Mouse (Mus musculus) erythroid progenitor cell, adult 5-6 weeks (primary cell): ENCODE data around the gene Spsb4. TPM values are rescaled to one million over a fixed set of nuclear protein-coding genes. Genes with fewer than 3 reads are reported as not detected.

ENCODE experiments used
- ATAC-seq: replicated peaks from 2 replicates; pipeline ENCODE4 v1.8.0; 2016; ENCODE audit warnings: moderate number of reproducible peaks, mild to moderate bottlenecking, moderate TSS enrichment, inconsistent platforms; ENCODE audit not compliant: poor library complexity, low FRiP score, severe bottlenecking
- total RNA-seq, 2 experiments: library from RNA; stranded (forward) in 1 of 2; stranded (reverse) in 1 of 2; fragments of 150-400 nt in 1 of 2; fragments of 186-747, 209-891 nt in 1 of 2; gene quantifications; 2 replicates each; pipeline versions ENCODE4 v1.2.3 to v1.2.4; 2015 to 2017; ENCODE audit warnings: low replicate concordance in 2 of 2

Gene Spsb4
- total RNA-seq, 2 experiments from 2014 or later: 3.4 TPM; not detected in 1

DNA sequence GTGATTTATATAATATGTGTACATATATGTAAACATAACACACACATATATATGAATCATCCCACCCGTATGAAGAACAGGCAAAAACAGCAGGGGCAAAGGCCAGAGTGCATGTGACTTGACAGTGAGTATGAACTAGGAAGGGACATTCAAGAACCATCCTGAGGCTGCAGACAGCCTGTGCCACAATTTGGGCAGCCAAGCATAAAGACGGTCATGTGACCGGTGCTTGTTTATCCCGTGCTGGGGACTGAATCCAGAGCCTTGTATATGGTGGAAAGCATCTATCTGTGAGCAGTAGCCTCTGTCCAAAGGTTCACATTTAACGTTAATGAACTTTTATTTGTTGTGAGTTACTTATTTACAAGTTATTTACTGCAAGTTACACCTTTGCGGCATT lies 103.8 kb downstream of the Spsb4 start:
- no peak for ATAC-seq

DNA sequence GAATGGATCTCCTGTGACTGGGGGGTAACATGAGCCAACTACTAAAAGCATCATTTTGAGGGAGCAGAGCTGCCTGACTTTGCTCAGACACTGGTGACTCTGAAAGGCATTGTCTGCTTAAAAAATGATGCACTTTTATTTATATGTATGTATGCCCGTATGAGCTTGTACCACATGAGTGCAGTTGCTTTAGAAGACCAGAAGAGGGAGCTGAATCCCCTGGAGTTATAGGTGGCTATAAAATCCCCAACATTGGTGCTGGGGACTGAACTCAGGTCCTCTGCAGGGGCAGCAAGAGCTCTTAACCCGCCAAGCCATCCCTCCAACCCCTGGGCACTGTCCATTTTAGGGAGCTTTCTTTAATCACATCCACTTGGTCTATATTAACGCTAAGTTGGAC lies 104.6 kb downstream of the Spsb4 start:
- no peak for ATAC-seq

DNA sequence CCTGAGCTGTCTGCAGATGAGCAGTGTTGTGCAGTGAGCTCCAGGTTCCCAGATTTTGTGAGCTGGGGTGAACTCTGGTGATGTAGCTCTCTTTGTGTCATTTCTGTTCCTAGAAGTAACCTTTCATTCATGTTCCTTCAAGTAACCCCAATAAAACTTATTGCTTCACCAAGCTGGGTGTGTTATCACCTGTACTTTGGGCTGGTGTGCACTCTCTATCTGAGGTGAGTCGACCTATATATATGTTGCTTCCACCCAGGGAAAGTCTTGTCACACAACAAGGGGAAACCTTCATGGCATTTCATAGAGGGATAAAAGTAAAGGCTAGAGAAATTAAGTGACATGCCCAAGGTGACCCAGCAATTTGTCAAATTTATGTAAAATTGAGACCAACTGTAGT lies 109.1 kb downstream of the Spsb4 start:
- no peak for ATAC-seq

DNA sequence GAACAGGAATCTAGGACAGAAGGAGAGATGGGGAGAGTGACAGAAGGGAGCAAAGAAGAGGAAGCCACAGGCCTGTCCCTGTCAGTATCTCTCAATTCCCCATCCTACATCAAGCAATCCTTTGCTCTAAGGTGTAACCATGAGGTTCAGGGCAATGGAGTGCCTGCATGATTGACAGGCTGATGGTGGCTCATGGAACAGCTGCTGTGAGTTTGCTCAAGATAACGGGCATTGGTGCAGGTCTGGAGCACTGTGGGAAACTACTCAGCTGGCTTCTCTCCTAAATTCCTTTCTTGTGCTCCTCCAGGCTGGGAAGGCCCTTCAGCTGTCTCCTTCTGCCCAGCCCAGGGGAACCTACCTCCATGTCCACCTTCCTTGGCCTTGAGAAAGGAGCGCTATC lies 109.9 kb downstream of the Spsb4 start:
- no peak for ATAC-seq

DNA sequence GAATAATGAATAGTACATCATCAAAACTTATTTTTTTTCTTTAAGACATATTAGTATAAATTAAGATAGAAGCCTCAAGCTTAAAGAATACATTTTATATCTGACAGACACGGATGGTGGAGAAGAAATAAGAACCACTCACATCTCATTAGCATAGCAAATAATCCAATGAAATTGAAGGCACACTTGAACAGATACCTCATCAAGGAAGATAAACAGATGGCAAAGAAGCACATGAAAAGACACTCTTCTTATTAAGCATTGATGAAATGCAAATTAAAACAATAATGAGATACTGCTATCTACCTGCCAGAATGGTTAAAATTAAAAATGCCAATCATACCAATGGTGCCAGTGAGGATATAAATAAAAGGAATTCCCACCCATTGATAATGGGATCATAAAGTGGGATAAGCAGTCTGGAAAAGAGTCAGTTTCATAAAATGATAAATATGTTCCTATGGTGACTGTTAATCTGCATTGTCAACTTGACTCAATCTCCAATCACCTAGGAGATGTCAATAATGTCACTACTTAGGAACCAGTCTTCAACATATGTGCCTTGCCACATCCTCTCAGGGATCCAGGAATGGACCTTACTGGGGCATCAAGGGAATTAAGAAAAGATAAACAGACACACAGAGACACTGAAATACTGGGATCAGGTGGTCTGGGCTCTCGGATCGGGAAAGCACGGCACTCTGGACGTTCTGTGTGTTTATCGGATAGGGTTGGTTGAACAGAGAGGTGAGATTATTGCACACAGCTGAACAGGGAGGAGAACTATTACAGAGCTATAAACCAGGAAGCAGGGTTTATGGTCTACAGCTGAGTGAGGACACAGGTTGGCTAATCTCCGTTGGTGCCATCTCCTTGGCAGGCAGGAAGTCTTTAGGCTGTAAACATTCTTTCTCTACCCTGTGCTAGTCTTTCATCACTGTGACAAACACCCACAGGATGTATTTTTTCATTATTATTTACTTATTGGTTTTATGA lies 114.0 kb downstream of the Spsb4 start:
- no peak for ATAC-seq

DNA sequence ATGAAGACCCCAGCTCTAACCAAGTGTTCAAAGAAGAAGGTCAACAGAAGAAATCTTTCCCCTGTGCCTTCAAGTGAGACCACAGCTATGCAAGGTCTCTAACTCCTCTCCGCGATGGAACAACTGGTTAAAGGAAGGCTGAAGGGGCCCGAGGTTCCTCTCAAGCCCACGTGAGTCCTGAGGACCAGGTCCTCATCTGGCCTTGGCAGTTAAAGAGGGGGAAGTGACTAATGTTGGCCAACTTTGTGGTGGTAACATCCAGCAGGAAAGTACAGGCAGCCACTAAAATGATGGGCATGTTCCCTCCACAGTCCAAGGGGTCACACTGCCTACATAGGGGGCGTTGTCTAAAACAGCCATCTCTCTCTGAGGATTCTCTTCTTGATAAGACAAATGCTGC lies 118.9 kb downstream of the Spsb4 start:
- no peak for ATAC-seq

DNA sequence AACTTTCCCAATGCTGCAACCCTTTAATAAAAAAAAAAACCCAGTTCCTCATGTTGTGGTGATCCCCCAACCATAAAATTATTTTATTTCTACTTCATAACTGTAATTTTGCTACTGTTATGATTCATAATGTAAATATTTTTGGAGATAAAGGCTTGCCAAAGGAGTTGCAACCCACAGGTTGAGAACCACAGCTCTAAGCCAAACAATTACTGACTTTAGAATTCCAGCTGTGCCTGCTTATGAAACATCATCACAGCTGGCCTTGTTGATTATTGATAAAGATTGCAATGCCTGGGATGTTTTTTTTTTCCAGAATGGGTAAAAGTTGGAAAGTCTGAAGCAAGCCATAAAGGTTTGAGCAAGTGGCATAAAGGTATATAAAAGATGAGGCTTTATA lies 119.6 kb downstream of the Spsb4 start:
- ATAC-seq: no peak

DNA sequence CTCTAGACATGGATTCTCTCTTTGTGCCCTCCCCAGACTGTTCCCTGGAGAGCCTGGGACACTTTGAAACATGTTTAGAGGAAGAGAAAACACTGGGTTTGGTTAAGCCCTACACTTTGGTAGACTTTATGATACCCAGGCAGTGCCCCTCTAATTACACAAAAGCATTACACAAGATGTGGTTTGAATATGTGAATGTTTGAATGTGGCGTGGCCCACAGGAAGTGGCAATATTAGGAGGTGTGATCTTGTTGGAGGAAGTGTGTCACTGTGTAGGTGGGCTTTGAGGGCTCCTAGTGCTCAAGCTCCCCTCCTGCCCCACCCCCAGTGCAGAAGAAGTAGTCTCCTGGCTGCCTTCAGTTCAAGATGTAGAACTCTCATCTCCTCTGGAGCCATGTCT lies 122.0 kb downstream of the Spsb4 start:
- no peak for ATAC-seq

DNA sequence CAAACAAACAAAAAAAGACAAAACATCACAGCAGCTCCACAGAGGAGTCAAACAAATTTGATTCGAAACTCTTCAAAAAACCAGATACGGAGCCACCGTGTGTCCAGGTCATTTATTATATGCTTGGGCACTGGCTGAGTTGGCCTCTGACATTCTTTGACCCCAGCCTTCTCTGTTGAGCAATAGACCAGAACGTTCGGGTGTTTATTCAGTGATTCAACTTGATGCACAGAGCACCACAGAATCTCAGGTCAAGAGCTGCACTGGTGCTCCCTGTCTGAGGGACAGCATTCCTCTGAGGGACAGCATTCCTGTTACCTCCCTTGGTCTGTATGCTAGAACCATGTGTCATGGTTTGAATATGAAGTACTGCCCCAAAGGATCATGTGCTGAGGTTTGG lies 125.1 kb downstream of the Spsb4 start:
- no peak for ATAC-seq

Other genes with a start within 250 kb of the Spsb4 start
- 14.8 and 20.1 TPM in 2 replicates for gene Pxylp1, start 126.2 kb downstream of the Spsb4 start, total RNA-seq (2015; ENCODE audit: low replicate concordance)
- gene Pxylp1, start 126.2 kb downstream of the Spsb4 start, total RNA-seq (2017; ENCODE audit: low replicate concordance): 5.4 and 8.7 TPM in 2 replicates
- gene Slc25a36, start 92.3 kb upstream of the Spsb4 start, total RNA-seq (2015; ENCODE audit: low replicate concordance): 17.2 and 18.4 TPM in 2 replicates
- 11.2 and 16.0 TPM in 2 replicates for gene Slc25a36, start 92.3 kb upstream of the Spsb4 start, total RNA-seq (2017; ENCODE audit: low replicate concordance)